Mouse (Mus musculus): ENCODE measurements around the gene Dok7.

- no peak for TF ChIP-seq CTCF (IDR thresholded peaks at IDR 0.05; ENCODE audit: borderline replicate concordance, control insufficient read depth, extremely low read depth, insufficient read depth, low read length, poor library complexity)
- no peak for TF ChIP-seq POLR2A (IDR thresholded peaks at IDR 0.05; ENCODE audit: control insufficient read depth, extremely low read depth, insufficient read depth, low read length, poor library complexity)
Observed at GRCm38 (mm10) chr5:35009163-35009562, 47.4 kb upstream of the Dok7 start.

All from thymus, adult 2 months (tissue).